Mouse (Mus musculus) induced T-regulatory cell, adult 2 months (primary cell): Measurements from ENCODE around the gene Hnrnpf.

Source experiments
- DNase-seq: peaks from one replicate; pipeline ENCODE4 v3.0.0-alpha.2; 2012; ENCODE audit warnings: low read depth

Hnrnpf gene

DNA sequence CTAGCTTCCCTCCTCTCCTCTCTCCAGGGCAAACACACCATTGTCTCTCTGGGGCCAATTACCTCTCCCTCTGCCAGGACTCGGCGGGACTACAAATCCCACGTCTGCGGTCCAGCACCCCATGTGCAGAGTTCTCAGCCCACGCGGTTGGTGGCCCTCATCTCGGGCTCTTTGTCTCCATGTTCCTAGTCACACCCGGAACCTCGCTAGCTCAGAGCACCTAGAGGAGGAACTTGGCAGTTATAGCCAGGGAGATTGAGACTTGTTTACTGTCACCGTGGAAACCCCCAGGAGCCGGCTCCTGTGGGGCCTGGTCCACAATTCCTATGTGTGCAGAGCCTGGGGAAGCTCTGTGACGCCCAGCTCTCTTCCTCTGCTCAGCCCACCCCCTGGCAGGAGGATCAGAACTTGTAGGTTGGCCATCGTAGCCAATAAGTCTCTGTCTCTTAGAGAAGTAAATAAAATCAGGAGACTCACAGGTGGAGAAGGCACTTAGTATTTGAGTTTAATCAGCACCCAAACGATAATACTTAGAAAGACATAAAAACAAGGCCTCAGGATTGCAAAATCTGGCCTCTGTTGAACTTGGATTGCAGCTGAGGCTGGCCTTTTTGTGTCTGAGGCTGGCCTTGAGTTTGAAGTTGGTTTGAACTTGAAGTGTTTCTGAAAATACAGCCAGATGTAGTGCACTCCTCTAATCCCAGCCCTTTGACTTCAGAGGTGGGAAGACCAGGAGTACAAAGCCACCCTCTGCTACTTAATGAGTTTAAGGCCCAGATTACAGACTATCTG, 8.6 kb upstream of the Hnrnpf start:
- peak; percentile 86 for DNase-seq

DNA sequence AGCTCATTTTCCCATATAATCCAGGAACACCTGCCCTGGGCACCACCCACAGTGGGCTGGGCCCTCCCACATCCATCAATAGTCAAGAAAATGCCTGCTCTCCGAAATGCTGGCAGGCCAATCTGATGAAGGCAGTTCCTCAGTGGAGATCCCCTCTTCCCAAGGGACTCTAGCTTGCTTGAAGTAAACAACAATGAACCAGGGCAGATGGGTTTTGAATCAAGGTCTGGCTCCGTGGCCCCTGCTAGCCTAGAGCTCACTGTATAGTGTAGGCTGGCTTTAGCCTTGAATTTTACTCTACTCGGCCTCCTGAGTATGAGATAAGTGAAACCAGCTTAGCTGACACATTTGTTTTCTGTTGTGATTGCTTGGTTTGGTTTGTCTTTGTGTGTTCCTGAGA, 7.7 kb upstream of the Hnrnpf start:
- peak; percentile 59 for DNase-seq

GRCm38 (mm10) chr6:117893435-117893834, 6.7 kb upstream of the Hnrnpf start:
- no peak for DNase-seq

GRCm38 (mm10) chr6:117897800-117898199, 2.3 kb upstream of the Hnrnpf start:
- no peak for DNase-seq

- DNase-seq: peak; percentile 55
These were observed 1.6 kb downstream of the Hnrnpf start for GRCm38 (mm10) chr6:117901510-117902402.

DNA sequence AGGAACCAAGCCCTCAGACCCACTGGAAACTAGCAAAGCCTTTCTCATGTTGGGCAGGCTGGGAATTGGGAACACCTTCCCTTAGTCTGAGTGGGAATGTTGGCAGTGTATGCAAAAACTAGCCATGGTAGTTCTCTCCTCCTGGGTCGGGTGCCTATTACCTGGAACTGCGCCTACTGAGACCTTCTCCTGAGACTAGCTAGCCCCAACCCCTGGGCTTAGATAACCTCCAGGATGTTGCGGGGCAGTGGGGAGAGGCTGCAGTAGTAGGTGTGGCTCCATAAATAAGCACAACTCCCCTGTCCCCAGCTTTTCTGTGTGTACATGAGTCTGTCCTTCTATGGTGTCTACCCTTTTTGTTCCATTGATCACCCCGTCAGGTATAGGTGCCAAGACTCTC, 2.4 kb downstream of the Hnrnpf start:
- peak; percentile 53 for DNase-seq

- DNase-seq: no peak
These were observed 3.7 kb downstream of the Hnrnpf start for GRCm38 (mm10) chr6:117903836-117904235.

- peak; percentile 50 for DNase-seq
These were observed 5.3 kb downstream of the Hnrnpf start for GRCm38 (mm10) chr6:117905260-117905930.

DNA sequence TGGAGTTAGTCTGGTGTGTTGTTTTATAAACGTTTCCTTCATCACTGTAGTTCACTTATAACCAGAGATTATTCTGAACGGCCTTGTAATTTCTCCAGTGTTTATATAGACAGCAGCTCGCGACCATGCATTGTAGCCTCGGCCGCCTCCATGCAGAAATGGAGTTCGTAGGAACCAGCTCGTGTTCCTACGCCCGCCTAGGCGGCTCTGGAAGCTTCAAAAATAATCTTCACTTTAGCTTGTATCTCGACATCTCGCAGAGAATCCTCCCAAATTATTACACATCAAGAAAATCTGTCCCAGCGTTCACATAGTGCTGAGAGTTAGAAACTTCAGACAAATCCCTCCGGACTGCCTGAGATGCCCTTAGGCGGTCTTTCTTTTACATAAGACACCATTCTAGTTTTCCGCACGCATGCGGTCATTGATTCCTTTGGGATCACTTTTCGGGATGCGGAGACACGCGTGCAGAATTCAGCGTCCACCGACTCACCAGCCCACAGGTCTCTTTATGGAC, 5.9 kb downstream of the Hnrnpf start:
- peak; percentile 67 for DNase-seq

- DNase-seq: peak; percentile 99
These were observed 6.6 kb downstream of the Hnrnpf start for GRCm38 (mm10) chr6:117906590-117907271.

DNA sequence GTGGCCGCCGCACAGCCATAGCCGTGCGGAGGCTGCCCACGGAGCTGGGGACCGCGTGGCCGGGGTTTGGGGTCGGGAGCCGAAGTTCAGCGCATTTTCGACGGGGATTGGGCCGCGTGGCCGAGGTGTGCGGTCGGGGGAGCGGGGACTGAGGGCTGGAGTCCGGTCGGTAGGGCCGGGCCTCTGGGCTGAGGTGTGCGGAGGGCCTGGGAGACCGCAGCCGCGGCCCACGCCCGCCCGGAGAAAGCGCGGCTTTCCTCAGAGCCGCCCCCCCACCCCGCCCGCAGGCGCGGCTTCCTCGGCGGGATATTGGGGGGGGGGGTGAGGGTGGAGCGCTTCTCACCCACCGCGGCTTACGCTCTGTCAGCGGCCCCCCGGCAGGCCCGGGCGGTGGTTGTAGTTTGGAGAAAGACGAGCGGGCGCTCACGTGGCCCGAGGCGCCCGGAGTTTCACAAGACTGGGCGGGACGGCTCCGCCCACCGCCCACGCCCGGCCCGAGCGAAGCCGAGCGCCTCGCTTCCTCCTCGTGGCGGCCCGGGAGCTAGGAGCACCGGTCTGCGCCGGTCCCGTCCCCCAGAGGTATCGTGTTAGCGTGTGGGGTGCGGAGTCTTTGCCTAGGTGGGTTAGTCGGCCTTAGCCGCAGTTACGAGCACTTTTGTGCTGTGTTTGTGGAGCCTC, 7.3 kb downstream of the Hnrnpf start:
- peak; percentile 96 for DNase-seq

GRCm38 (mm10) chr6:117907979-117908355, 7.8 kb downstream of the Hnrnpf start:
- no peak for DNase-seq

DNA sequence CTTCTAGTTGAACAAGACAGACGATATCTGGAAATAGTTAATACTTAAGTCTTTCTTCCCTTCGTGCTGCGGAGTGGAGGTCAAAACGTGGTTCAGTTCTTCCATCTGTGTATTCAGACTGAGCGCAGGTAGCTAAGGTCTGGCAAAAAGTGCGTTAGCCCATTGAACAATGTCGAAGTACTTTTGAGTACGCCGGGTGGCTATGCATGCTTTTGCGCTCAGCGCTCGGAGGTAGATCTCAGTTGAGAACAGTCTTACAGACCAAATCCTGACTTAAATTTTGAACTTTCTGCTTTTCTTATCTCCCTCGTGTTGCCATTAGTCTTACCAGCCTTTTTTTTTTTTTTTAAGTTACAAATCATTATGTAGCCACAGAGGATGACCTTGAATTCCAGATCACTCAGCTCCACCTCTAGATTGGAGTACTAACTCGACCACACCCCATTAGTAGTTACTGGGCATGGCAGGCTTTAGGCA, 8.3 kb downstream of the Hnrnpf start:
- peak; percentile 65 for DNase-seq

GRCm38 (mm10) chr6:117910120-117910661, 10.1 kb downstream of the Hnrnpf start:
- DNase-seq: no peak

- DNase-seq: peak; percentile 51
These were observed 14.4 kb downstream of the Hnrnpf start for GRCm38 (mm10) chr6:117914541-117914940.

GRCm38 (mm10) chr6:117916205-117916736, 16.1 kb downstream of the Hnrnpf start:
- DNase-seq: no peak

DNA sequence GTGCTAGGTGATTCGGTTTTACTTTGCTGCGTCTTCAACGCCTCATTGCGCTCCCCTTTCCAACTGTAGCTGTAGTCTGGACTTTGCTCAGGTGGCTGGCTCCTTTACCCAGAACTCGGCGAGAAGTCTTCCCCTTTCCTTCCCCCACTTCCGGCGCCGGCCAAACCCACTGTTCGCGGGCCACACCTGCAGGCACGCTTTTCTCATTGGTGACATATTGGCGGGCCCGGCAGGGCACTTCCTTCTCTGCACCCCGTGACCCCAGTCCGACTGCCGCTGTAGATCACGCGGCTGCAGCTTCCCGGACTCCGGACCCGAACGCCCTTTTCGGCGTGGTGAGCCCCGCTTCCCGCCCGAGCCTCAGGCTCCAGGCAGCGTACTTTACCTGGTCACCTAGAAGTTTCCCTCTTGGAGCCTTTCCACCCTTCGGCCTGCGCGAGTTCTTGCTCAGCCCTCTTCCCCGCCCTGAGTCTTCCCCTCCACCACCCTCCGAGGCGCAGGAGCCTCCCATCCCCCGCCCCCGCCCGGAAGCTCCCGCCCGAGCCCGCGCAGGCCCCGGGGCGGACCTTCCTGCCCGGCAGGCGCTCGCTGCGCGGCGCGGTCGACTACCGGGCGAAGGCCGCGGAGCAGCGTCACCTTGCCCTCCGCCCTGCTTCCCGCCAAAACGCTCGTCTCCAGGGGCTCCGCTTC, 16.8 kb downstream of the Hnrnpf start:
- DNase-seq: peak; percentile 94

- DNase-seq: peak; percentile 88
These were observed 17.5 kb downstream of the Hnrnpf start for GRCm38 (mm10) chr6:117917576-117917975.

DNA sequence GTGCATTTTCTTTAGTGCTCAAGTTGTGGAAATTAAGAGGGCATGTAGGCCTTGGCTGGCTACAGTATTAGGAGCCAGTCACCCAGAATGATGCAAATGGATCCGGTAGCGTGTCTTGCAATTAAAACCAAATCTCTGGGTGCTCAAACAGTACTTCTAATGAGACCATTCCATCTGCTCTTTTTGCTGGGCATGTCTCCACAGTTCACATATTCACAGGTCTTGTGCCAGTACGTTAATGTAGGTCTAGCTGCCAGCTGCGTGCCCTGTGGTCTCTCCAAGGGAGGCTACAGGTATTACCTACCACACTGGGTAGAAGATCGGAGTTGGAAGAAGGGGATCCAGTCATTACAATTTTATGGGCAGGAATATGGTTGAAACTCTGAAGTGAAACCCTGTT, 17.9 kb downstream of the Hnrnpf start:
- DNase-seq: peak; percentile 48
